Mouse (Mus musculus) embryonic fibroblast, embryonic 13.5 days (primary cell): ENCODE data around the gene Map2k1. TPM values are rescaled to one million over a fixed set of nuclear protein-coding genes. Genes with fewer than 3 reads are reported as not detected.
A peak's percentile ranks its signal among the peaks of the same experiment; 100 is the strongest.
"Not testable (repeated sequence)": the region's sequence is repeated elsewhere in the genome, so short reads cannot be mapped to it uniquely, and the experiment has no call there.

Source experiments
- H3K27ac ChIP-seq: 2 replicates; pipeline ENCODE4 v1.5.1; 2012; ENCODE audit warnings: low read length, control low read depth, inconsistent platforms; ENCODE audit not compliant: insufficient read depth
- H3K4me1 ChIP-seq: 2 replicates; pipeline ENCODE4 v1.6.1; 2011; ENCODE audit warnings: low read length; ENCODE audit not compliant: control insufficient read depth, insufficient read depth
- H3K4me3 ChIP-seq: 2 replicates; pipeline ENCODE4 v1.5.1; 2011; ENCODE audit warnings: mild to moderate bottlenecking, control low read depth, low read length; ENCODE audit not compliant: insufficient read depth
- CTCF ChIP-seq: IDR thresholded peaks from 2 replicates; pipeline ENCODE4 v1.5.1; 2011; ENCODE audit warnings: mild to moderate bottlenecking, control low read depth, low read length, moderate library complexity, borderline replicate concordance; ENCODE audit not compliant: insufficient read depth
- POLR2A ChIP-seq: IDR thresholded peaks from 2 replicates; pipeline ENCODE4 v1.6.1; 2011; ENCODE audit warnings: low read depth, mild to moderate bottlenecking, control low read depth, low read length, moderate library complexity
- polyA plus RNA-seq: library from polyadenylated mRNA; stranded (reverse); fragments of >200 nt; gene quantifications from 2 replicates; pipeline ENCODE4 v1.2.4, GENCODE M21; 2011; ENCODE audit warnings: low read depth; ENCODE audit not compliant: missing spikeins, insufficient read length

The Map2k1 gene
- polyA plus RNA-seq, 1 experiment = 58.4 TPM

- TF ChIP-seq POLR2A (no peak), CTCF (no peak)
Measured at GRCm38 (mm10) chr9:64198068-64198762, 55.2 kb downstream of the Map2k1 start.

GRCm38 (mm10) chr9:64197524-64197923 lies 55.9 kb downstream of the Map2k1 start:
- no peak for TF ChIP-seq CTCF
- TF ChIP-seq POLR2A = no peak
- Histone ChIP-seq H3K4me3 (no peak overlapping the region), H3K27ac (no peak overlapping the region), H3K4me1 (no peaks in the 10 kb centered on the region)

More at GRCm38 (mm10) chr9:64198068-64198762, 55.2 kb downstream of the Map2k1 start:
- H3K4me3 ChIP-seq = no peak overlapping the region
- no peaks in the 10 kb centered on the region for H3K4me1 ChIP-seq
- no peak overlapping the region for H3K27ac ChIP-seq

DNA sequence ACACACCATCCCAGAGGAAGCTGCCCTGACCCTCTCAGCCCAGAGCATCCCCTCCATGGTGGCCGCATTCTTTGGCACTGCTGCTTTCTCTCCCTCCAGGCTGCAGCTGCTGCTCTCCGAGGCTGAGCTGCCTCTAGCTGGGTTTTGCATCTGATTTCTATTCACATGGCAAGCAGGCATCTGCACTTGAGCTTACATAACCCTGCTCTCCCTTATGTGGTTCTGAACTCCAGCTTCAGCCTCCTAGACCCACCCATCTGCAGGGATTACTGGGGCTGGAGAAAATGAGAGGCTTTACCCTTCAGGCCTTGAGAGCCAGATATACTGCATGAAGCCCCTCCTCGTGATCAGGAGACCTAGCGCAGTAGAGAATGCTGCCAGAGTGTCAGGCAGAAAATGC lies 57.9 kb downstream of the Map2k1 start:
- no peaks in the 10 kb centered on the region for H3K4me1 ChIP-seq
- TF ChIP-seq POLR2A (no peak), CTCF (no peak)
- H3K27ac ChIP-seq = no peak overlapping the region
- no peak overlapping the region for H3K4me3 ChIP-seq

- H3K4me3 ChIP-seq = no peak overlapping the region
- TF ChIP-seq POLR2A = no peak
- TF ChIP-seq CTCF = no peak
- H3K27ac ChIP-seq = no peak overlapping the region
- H3K4me1 ChIP-seq = no peaks in the 10 kb centered on the region
Measured at GRCm38 (mm10) chr9:64193879-64194278, 59.6 kb downstream of the Map2k1 start.

DNA sequence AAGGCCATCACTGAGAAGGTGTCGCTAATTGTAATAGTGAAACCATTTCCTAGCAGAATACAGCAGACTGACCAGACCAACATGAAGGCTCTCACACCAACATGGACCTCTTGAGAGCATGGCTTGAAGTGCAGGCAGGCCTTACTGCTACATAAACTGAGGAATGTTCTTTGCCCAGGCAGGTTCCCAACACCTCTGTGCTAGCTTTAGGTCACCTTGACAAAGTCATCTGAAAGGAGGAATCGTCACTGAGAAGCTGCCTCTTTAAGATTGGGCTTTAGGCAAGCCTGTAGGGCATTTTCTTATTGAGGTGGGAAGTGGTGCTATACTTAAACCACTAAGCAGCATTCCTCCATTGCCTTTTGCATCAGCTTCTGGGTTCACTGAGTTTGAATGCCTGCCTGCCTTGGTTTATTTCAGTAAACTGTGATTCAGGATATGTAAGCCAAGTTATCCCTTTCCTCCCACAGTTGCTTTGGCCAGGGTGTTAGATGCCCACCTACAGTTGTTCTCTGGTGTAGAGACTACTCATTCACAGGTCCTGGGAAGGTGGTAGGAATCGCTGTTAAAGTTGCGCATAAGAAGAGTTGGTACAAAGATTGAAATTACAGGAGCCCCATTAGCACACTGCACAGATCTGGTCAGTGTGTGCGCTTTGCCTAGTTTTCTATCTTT lies 69.1 kb downstream of the Map2k1 start:
- peaks cover 4% of the 10 kb centered on the region for H3K4me1 ChIP-seq
- H3K27ac ChIP-seq = peak overlapping the region; percentile 8
- no peak for TF ChIP-seq POLR2A
- H3K4me3 ChIP-seq = no peak overlapping the region

DNA sequence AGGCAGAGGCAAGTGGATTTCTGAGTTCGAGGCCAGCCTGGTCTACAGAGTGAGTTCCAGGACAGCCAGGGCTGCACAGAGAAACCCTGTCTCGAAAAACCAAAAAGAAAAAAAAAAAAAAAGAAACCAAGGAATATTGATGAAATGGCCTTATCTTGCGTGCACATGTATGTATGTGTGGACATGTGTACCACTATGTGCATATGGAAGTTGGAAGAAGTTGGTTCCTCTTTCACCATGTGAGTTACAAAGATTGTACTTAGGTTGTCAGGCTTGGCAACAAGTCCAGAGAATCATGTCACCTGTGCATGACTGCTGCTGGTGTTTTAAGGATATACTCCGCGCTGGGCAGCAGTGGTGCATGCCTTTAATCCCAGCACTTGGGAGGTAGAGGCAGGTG lies 70.1 kb downstream of the Map2k1 start:
- H3K27ac ChIP-seq, H3K4me3 ChIP-seq: not testable (repeated sequence)

GRCm38 (mm10) chr9:64178974-64179646 lies 74.3 kb downstream of the Map2k1 start, which contains the start of gene Snapc5:
TSS of gene Snapc5 (plus strand) at chr9:64179274.
- Histone ChIP-seq H3K4me3 (peak within 1 kb of the TSS; percentile 54), H3K27ac (peak within 1 kb of the TSS; percentile 51), H3K4me1 (peaks cover 4% of the 10 kb centered on the region)
- TF ChIP-seq CTCF = 0 out of 2 replicates have a peak, but pooled peaks have one; percentile 4
- peak; percentile 70 for TF ChIP-seq POLR2A

More for the DNA sequence above, 70.1 kb downstream of the Map2k1 start:
- not testable (repeated sequence) for H3K4me1 ChIP-seq

DNA sequence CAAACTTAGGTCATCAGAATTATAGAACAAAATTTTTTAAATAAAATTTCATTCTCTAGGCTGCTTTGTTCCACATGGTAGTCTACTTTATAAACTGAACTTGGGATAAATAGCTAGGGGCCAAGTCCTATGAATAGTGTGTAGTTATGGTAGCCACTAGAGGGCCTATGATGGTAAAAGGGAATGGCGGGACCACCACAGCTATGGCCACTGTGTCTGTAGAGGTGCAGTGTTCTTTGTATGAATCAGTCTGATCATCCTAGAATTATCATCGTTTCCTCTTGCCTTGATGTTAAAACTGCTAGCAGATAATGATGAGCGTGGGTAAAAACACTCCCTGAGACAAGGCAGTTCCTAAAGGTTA lies 74.8 kb downstream of the Map2k1 start:
- H3K4me3 ChIP-seq = no peak overlapping the region
- TF ChIP-seq CTCF (no peak), POLR2A (no peak)
- peak overlapping the region; percentile 51; the same call in 1 of the 2 replicates for H3K27ac ChIP-seq
- H3K4me1 ChIP-seq = peaks cover 4% of the 10 kb centered on the region

- peak overlapping the region; percentile 1; the same call in 1 of the 2 replicates for H3K27ac ChIP-seq
- peaks cover 4% of the 10 kb centered on the region for H3K4me1 ChIP-seq
- H3K4me3 ChIP-seq = peak overlapping the region; percentile 93
- TF ChIP-seq POLR2A = no peak; the same call in 1 of the 2 replicates
- TF ChIP-seq CTCF = no peak
Measured at GRCm38 (mm10) chr9:64175378-64175777, 78.1 kb downstream of the Map2k1 start.

DNA sequence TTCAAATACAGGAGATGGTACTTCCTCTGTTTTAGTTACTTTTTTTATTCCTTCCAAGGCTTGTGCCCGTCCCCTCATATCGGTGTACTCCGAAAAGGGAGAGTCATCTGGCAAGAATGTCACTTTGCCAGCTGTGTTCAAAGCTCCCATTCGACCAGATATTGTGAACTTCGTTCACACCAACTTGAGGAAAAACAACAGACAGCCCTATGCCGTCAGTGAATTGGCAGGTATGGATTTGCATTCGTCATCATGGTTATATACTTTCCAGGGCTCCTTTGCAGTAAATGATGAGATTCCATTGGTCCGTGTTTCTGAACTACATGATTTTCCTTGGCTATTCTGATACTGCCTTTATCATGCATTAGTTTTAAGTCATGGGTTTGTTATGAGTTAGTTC lies 78.7 kb downstream of the Map2k1 start:
- H3K4me1 ChIP-seq = peaks cover 2% of the 10 kb centered on the region
- H3K4me3 ChIP-seq = peak overlapping the region; percentile 93
- TF ChIP-seq CTCF (no peak), POLR2A (no peak)
- no peak overlapping the region for H3K27ac ChIP-seq
